Mouse (Mus musculus) testis, postnatal 10 days (tissue): Measurements from ENCODE around the gene Zcchc3.

Experiments used
- DNase-seq: peaks from one replicate; pipeline ENCODE4 v3.0.0; 2021; ENCODE audit warnings: low spot score

Gene Zcchc3

DNA sequence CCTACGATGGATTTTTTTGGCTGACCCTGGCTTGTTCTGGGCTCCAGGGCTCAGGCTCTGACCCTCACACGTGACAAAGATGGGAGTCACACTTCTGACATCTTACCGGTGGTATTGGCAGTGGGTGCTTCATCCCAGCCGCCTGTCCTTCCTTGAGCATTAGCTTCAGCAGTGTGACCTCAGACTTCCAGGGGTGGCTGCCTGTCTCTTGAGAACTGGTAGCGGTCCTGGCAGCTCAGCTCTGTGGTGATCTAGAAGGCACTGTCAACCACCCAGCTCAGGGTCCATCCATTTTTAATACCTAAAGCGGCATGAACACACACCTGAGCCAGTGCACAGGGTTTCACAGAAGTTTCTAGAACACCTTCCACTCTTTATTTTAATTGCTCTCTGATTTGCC, 5.0 kb downstream of the Zcchc3 start:
- DNase-seq = no peak

DNA sequence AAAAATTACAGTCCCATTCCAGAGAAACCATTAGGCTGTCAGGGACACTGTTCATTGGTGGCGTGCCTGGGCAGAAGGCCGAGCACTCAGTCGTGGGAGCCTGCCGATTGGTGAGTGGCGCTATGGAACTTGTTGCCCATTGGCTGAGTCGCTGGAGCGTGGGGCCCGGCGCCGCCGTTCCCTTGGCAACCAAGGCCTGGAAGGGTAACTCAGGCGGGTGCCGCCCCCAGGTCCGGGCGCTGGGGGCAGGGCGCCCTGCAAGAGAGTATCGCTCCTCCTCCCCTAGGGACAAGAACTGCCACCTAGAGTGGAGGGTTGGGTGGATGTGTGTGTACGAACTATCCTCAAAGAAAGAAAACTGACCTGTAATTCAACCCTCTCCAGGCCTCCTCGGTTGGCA, 8.7 kb downstream of the Zcchc3 start:
- peak; percentile 96 for DNase-seq

DNA sequence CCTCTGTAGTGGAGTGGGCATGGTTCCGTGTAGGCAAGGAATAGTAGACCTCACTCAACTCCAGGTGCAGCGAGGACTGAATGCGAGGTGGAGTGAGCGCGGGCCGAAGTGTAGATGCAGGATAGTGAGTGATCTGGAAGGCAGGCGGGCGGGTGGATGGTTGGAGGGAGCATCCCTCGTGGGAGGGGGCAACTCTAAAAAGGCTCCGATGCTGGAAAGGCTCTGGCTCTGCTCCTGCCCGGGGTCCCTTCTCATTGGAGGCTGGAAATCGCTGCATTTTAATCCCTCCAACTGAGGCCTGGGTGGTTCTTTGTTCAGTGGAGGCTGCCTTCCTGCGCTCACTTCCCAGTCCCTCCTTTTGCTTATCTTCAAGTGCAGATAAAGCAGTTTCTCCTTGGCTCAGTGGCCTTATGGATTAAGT, 15.7 kb downstream of the Zcchc3 start:
- DNase-seq = no peak

DNA sequence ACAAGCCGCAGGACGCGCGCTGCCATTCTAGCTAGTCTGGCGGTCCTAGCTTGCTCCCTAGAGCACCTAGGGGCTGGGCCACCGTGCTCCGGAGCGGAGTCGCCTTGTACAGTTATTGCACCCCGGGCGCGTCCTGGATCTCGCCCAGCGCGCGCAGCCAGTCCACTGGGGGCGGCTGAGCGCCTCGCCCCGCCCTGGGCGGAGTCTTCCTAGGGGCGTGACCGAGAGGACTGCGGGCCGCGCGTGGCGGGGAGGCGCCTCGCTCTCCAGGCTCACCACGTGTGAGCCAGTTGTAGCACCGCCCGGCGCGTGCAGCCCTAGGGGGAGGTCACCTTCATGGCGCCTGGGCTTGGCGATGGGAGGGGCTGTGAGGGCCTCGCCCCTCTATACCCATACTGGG, 16.1 kb downstream of the Zcchc3 start:
- peak; percentile 98 for DNase-seq

DNA sequence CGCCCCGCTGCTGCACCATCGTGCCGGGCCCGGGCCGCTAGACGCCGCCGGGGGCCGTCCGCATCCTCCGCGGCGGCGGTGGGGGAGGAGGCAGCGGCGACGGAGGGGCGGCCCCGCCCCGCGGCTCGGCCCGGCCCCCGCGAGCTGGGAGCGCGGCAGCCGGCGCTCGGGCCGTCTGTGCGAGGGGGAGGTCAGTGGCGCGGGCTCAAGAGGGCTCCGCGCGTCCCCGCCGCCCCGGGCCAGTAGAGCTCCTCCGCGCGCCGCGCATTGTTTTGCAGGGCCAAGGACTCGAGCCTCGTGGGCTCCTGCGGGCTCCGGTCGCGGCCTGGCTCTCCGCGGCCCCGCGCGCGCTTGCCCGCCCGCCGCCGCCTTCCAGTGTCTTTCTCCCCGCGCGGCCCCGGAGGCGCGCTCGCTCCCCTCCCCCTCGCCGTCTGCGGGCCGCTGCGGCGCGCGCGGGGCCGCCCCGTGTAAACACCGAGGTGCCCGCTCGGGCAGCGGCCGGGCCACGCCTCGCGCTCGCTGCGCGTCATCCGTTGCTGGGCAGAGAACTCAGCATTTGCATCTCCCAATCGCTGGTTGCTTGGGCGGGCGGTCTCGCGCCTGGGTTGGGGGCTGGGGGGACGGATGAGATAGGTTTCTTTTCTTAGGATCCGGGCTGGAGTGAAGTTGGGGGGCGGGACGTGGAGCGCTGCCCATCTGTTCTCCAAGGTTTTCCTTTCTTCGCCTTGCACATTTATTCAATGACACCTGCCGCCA, 17.0 kb downstream of the Zcchc3 start, which contains the start of gene Sox12:
Gene Sox12 (minus strand): TSS at position 384 of the 756 bp plus-strand sequence.
- DNase-seq = peak; percentile 99

DNA sequence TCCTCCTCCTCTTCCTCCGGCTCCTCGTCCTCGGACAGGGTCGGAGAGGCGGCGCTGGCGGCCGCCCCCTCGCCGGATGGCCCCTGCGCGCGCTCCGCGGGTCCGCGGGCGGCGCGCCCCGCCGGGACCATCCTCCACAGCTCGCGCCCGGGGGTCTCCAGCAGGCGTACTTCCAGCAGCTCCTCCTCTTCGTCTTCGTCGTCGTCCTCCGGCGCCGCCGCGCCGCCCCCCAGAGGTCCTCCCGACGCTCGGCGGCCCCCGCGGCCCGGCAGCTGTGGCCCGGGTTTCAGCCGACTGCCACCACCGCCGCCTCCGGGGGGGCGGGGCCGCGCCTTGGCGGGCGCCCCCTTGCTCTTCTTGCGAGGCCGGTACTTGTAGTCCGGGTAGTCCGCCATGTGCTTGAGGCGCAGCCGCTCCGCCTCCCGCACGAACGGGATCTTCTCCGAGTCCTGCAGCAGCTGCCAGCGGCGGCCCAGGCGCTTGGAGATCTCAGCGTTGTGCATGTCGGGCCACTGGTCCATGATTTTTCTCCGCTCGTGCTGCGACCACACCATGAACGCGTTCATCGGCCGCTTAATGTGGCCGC, 17.7 kb downstream of the Zcchc3 start:
- DNase-seq = peak; percentile 87

DNA sequence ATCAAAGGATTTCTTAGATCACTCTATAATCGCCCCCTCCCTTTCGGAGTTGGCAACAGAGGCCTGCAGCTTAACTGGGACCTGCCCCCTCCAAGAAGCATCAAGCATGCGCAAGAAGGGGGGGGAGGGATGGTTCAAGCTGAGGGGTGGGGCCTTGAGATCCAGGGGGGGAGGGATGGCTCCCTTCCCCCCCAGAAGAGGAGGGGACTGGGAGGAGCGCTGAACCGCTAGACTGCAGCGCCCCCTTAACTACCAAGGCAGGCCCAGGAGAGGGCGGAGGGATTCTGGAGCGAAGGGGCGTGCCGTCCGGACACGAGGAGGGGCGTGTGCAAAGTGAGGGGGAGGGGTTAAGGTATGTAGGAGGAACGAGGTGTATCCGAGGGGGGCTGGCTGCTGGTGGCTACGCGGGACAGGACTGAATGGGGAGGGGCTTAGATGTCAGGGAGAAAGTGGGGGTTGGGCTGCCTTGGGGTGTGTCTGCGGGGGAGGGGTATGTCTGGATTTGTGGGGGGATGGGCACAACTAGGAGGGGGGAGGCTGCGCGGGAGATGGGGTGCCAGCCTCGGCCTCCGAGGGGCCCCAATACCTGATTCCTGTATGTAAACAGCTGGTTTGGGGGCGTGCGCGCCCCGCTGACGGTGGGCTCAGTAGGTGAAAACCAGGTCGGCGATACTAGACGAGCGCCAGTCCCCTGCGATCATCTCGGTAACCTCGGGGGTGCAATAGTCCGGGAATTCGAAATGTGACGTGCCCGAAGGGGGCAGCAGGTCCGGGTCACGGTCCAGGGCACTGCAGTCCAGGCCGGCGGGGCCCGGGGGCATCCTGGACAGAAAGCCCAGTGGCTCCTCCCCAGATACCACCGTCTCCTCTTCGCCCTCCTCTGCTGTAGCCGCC, 18.5 kb downstream of the Zcchc3 start:
- peak; percentile 94 for DNase-seq

DNA sequence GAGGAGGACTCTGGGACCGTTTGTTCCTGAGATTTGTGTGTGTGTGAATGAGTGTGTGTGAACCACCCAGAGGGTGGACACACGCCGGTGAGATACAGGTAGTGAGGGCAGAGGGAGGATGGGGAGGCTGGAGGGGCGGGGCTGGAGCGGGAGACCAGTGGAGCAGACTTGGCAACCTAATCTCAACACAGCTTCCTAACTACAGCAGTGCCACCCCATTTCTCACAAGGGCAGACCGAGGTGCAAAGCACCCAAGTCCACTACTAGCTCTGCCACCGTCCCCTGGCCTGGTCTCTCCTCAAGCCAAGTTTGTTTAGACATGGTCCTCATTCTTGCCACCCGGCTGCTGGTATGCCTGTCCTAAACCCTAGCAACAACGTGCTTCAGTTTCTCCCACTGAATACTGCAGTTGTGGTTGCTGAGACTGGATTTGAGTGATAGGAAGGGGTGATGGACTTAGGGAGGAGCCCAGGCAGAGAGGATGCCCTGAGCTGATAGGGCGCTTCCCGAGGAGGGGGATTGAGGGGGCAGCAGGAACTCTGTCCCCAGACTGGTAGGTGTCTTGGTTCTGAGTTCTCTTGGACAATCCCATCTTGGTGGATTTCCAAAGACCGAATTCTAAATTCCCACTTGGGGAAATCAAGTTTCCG, 19.4 kb downstream of the Zcchc3 start:
- peak; percentile 69 for DNase-seq

DNA sequence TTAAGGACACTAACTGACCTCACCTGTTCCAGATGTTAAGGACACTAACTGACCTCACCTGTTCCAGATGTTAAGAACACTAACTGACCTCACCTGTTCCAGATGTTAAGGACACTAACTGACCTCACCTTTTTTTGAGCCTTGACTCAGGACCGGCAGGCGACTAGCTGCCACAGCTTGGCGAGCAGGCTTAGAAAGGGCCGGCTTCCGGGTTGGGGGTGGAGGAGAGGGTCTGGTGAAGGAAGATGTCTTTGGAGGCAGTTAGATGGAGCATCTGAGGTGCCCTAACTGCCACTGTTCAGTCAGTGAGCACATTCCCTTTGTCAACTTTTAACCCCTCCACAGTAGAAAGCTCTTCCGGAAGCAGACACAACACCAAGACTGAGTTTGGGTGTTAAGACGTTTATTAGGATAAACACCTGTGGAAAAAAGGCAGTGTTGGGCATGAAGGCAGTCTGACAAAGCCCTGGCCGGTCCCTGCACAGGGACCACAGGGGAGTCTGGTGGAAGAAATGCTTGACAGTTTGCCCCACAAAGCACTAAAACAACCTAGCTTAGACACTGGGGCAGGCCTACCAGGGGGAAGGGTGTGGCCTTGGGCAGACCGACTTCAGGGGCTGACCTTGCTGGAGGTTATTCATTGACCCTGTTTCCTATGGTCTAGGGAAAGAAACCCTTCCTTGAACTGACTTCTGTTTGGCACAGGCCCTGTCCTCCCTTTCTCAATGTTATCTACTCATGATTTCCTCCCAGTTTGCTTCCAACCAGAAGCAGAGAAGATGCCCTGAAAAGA, 21.4 kb downstream of the Zcchc3 start:
- DNase-seq = no peak

DNA sequence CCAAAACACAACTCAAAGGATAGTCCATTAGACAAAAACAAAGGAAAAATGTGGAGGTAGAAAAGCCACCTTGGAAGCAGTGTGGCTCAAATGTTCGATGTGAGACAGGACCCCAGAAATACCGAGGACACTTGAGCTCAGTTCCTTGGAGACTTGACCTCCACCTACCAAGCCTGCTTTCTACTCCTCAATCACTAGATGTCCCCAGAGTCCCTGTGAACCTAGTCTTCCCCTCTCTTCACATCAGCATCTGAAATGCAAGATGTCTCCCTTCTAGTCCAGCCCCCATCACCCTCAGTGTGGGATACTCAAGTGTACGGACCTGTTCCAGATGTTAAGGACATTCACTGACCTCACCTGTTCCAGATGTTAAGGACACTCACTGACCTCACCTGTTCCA, 22.0 kb downstream of the Zcchc3 start:
- no peak for DNase-seq

DNA sequence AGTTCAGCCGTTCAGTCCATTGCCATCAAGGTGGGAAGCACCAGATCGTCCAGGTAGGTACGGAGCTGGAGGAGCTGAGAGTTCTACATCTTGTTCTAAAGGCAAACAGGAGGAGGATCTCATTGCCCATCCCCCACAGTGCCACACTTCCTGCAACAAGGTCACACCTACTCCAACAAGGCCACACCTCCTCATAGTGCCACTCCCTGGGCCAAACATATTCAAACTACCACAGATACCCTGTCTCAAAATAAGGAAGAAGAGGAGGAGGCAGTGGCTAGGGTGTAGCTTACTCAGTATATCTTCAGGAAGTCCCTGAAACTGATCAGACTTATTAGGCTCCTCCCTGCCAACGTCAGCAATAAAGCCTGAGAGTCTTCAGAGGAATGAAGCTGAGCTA, 30.6 kb downstream of the Zcchc3 start:
- no peak for DNase-seq

DNA sequence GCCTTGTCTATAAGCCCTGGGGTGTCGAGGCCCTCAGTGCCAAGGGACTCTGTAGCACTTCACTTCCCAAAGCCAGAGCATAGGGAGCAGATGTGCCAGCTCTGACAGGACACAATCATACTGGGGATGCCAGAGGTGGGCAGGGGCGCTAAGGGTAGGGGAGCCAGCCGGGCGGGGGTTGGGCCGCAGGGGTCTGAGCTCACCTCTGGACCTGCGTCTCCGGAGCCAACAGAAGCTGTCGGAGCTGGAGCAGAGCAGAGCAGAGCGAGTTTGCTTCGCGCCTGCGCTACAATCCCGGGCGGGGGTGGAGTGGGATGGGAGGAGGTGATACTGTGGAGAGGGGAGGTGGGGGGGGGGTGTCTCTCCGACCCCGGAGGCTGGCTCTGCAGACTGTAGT, 38.5 kb downstream of the Zcchc3 start, which contains the start of gene Nrsn2:
Gene Nrsn2 (minus strand): TSS at position 294 of the 397 bp plus-strand sequence.
- DNase-seq = no peak

DNA sequence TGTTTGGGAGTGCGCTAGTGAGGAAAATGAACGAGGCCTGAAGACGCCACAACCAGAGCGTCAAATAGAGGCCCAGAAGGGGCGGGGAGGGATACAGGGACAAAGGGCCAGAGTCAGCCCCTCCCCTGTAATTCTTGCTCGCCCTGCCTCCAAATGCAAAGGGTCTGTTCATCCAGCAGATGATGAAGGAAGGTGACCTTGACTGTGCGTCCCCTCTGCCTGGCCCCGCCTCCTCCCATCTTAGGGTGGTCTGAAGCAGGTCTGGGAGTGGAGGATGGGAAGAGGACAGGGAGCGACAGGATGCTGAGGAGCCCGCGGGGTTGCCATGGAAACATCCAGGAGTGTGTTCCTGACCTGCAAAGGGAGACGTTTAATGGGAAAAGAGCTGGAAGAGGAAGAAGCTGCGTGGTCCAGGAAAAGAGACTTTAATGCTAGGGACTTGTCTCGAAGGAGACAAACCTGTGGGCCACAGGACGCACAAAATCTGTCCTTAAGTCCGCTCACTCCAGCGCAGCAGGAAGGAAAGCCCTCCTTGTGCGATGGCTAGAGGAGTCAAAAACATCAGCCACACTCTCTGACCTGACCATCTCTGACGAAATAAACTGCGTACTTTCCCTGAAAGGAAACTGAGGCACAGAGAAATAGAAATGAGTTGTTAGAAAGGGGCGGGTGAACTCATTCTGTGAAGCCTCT, 39.0 kb downstream of the Zcchc3 start:
- DNase-seq = no peak

DNA sequence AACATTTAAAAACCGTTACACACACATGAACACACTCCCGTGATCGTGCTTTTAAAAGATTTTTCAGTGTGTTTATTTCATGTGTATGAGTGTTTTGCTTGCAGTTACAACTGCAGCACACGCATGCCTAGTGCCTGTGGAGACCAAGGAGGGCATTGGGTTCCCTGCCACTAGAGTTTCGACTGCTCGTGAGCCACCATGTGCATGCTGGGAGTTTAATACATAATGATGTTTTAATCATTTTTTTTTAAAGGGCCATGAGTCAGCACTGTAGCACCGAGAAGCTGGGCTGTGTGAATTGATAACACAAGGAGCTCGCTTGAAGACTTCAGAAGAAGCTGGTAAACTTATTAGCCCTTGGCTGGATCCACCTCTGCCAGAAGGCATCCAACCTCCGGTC, 41.3 kb downstream of the Zcchc3 start:
- DNase-seq = no peak

DNA sequence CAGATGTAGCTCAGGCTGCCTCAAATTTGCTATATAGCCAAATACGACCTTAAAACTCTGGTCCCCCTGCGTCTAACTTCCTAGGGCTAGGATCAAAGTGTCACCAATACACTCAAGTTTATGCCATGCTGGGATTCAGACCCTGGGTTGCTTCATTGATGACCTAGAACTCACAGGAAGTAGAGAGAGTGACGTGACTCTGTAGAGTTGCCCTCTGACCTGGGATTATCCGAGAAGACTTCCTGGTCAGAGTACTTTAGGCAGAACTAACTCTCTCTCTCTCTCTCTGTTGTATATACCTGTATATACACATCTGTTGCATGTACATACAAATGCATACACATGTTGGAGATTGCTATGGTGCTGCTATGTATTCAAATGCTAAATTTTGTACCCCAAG, 42.2 kb downstream of the Zcchc3 start:
- no peak for DNase-seq

DNA sequence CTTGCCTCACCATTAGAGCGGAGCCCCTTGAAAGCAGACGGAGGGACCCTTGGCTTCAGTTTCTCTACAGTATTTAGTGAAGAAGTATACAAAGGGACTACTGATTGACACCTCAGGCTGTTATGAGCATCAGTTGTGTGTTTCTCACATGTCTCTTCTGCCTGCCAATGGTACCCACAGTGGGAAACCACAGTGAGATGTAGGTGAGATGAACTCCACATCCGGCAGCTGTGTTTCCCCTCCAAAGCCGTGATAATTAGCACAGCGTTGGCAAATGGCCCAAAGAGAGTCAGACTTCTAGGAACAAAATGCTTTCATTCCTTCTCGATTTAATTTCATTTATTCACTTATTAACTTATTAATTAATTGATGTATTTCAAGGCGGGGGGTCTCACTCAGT, 42.7 kb downstream of the Zcchc3 start:
- DNase-seq = no peak

DNA sequence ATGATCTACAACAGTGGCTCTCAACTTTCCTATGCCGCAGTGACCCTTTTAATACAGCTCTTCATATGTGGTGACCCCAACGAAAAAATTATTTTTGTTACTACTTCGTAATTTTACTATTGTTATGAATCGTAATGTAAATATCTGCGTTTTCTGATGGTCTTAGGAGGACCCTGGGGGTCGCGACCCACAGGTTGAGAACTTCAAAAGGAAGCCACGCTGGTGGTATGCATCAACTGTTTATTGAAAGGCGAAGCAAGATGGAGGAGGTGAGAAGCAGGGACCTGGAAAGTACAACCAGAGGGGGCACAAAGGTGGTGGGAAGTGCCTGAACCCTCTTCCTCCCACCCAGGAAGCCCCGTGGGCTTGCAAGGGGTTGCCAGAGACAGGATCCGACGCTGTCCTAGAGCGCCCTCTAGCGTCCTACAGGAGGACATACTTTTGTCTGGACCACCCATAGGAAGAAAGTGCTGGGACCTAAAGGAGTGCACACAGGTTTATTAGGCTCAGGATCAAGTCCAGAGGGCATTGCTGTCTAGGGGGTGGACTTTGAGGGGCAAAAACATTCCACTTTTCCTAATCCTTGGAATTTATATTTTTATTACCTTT, 46.2 kb downstream of the Zcchc3 start:
- DNase-seq = peak; percentile 74

DNA sequence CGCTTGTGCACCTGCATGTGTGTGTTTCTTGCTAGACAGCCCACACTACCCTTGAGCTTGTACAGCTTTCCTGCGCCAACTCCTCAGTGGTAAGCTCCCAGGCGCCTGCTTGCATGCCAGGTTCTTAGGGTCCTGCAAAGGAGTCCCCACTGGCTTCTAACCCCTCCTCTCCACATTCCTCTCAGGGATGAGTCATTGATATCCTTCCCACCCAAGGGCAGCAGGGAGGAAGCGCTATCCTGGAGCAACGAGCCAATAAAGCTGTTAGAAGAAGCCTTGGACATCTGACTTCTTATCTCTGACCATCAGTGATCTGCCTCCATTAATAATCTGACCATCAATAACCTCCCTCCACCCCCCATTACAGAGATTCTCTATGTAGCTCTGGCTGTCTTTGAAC, 46.9 kb downstream of the Zcchc3 start:
- no peak for DNase-seq

DNA sequence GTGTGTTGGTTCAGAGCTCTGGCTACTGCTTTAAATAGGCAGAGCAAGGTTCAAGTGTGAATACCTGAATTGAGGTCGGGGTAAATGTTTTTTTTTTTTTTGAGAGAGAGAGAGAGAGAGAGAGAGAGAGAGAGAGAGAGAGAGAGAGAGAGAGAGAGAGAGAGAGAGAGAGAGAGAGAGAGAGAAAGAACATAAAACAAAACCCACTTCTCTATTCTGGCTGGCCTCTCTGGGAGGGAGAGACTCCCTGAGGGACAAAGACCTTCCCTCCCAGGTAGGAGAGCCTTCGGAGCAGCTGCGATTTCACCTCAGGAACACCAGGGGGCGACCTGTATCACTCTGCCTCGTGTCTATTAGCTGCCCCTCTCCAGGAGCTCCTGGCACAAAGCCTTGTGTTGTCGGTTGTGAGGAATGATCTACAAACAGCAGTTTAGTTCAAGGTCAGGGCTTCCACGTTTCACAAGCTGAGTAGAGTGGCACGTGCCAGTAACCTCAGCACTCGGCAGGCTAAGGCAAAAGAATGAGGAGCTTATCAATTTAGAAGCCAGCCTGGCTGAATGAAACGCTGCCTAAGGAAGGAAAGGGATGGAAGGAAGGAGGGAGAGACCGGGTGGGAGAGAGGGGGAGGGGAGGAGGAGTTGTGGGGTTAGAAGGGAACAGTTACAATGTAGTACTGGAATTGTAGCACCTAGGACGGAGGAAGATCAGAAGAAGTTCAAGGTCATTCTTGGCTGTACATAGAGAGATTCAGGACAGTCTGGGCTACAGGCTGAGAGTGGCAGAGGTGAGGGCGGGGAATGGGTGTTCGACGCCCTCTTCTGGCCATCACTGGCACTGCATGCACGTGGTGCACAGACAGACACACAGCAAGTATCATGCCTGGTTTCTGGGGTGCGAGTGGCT, 51.3 kb downstream of the Zcchc3 start:
- DNase-seq = peak; percentile 89
